Mouse (Mus musculus) cerebellum, adult 2 months (tissue): ENCODE results near the gene Abcg8.

Source experiments
- CTCF ChIP-seq: fragments of 200-500 bp; IDR thresholded peaks from 2 replicates; pipeline ENCODE4 v1.5.1; 2011; ENCODE audit warnings: low read depth, mild to moderate bottlenecking, control low read depth, low read length, moderate library complexity, borderline replicate concordance; ENCODE audit not compliant: insufficient read depth
- POLR2A ChIP-seq: fragments of 200-500 bp; IDR thresholded peaks from 2 replicates; pipeline ENCODE4 v1.6.1; 2011; ENCODE audit warnings: low read length, control low read depth, borderline replicate concordance; ENCODE audit not compliant: insufficient read depth

DNA sequence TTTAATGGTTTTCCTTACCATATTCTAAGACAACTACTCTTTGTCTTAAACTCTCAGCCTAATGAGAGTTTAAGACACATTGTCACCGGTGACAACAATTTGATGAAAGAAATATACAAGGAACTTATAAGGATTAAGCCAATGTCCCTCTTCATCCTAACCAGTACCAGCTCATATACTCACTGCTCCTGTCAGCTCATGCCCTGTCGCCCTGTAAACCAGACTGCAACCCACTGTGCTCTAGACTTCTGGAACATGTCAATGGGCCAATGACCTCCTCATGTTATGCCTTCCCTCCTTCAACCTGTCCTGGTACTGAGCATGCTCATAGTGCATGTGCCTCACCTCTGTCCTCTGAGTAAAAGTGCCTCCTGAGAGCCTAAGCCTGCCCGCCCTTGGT lies 8.3 kb upstream of the Abcg8 start:
- TF ChIP-seq CTCF (no peak), POLR2A (no peak)
